Mouse (Mus musculus): ENCODE data around the gene Dido1. TPM values are rescaled to one million over a fixed set of nuclear protein-coding genes. Genes with fewer than 3 reads are reported as not detected.

Dido1 gene
- polyA plus RNA-seq (2021), result 30.8 TPM

DNA sequence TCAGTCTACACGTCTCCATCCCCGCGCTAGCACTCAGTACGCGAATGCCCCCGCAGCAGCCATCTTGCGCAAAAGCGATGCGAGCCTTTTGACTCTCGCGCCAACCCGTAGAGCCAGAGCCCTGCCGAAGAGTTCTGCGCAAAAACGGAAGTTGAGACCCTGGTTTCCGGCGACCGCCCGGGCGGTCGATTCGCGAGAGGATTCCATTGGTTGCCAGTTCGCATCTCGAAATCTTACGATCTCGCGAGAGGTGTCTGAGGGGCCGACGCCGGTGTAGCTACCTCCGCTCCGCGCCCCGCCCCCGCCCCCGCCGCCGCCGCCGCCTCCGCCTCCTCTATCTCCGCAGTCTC, at the start of gene Dido1, which contains the start of gene Gid8:
Gene Dido1, minus strand, starts transcription at position 77 of the 350 bp plus-strand sequence.
Gene Gid8, plus strand, starts transcription at position 195 of the 350 bp plus-strand sequence.
- no peaks in the 10 kb centered on the region for H3K27me3 ChIP-seq
- in situ Hi-C loops (cut with MboI; ENCODE audit: low pct_unique_long_range_greater_than_20kb), result no loop called here
- ATAC-seq (peak; percentile 85), DNase-seq (ENCODE audit: low read depth, low spot score) (peak; percentile 77)
- POLR2A ChIA-PET, result interaction anchor here (0.7 to 1.1 kb wide), 2 partner anchors 129 to 783 kb away, joined by 3 to 5 read pairs; partner anchors contain the start of gene Mrgbp
- TF ChIP-seq CTCF (IDR thresholded peaks at IDR 0.05), result no peak
- CTCF ChIA-PET, result no interaction called here

GRCm38 (mm10) chr2:180758513-180759263, 48.9 kb upstream of the Dido1 start:
- in situ Hi-C loops (cut with MboI; ENCODE audit: low pct_unique_long_range_greater_than_20kb), result loop anchor here (25.0 kb wide), 1 partner anchor 446 kb away; no protein-coding TSS in a partner anchor
- POLR2A ChIA-PET, result no interaction called here
- CTCF ChIA-PET, result interaction anchor here (1.8 kb wide), 1 partner anchor 21 kb away, joined by 5 read pairs; no protein-coding TSS in a partner anchor
- DNase-seq (ENCODE audit: low read depth, low spot score) (no peak), ATAC-seq (no peak)
- no peak for TF ChIP-seq CTCF (IDR thresholded peaks at IDR 0.05)
- peaks cover 23% of the 10 kb centered on the region for H3K27me3 ChIP-seq

DNA sequence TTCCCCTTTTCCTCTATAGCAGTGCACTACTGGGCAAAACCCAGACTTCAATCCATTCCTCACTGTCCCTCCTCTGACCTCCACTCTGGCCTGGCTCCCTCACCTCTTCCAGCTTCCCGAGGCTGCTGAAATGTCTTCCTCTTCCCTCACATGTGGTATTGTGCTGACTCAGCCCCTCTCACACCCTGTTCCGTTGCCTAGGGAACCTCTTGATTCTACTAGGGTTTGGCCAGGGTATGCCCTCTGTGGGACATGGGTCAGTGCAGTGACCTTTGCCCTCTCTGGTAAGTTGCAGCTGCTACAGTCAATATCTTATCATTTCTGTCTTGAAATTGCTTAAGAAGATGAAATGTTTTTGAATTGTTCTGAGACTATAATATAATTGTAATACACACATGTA, 47.0 kb upstream of the Dido1 start:
- CTCF ChIA-PET, result interaction anchor here (1.7 kb wide), 1 partner anchor 10 kb away, joined by 6 read pairs; no protein-coding TSS in a partner anchor
- POLR2A ChIA-PET, result no interaction called here
- in situ Hi-C loops (cut with MboI; ENCODE audit: low pct_unique_long_range_greater_than_20kb), result loop anchor here (25.0 kb wide), 1 partner anchor 444 kb away; no protein-coding TSS in a partner anchor
- ATAC-seq, result no peak
- peaks cover 27% of the 10 kb centered on the region for H3K27me3 ChIP-seq
- DNase-seq (ENCODE audit: low read depth, low spot score), result no peak
- no peak for TF ChIP-seq CTCF (IDR thresholded peaks at IDR 0.05)

DNA sequence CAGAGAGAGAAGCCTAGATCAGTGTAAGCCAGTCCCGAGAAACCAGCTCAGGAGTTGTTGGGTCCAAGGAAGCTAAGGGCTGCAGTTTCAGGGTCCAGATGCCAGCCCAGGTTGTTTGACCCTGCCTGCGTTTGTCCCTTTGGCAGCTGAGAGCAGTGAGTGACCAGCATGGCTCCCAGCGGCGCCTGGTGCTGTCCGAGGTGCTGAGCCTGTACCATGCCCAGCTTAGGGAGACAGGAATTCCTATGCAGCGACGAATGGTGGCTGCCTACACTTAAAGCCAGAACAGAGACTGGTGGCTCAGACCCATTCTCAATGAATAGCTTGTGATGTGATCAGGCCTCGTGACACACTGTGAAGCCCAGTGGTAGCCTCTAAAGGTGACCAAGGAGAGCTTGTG, 46.1 kb upstream of the Dido1 start:
- CTCF ChIA-PET, result interaction anchor here (1.7 kb wide), 1 partner anchor 9 kb away, joined by 6 read pairs; no protein-coding TSS in a partner anchor
- in situ Hi-C loops (cut with MboI; ENCODE audit: low pct_unique_long_range_greater_than_20kb), result loop anchor here (25.0 kb wide), 1 partner anchor 444 kb away; no protein-coding TSS in a partner anchor

GRCm38 (mm10) chr2:180754976-180755688, 45.3 kb upstream of the Dido1 start:
- TF ChIP-seq CTCF (IDR thresholded peaks at IDR 0.05), result no peak
- peaks cover 18% of the 10 kb centered on the region for H3K27me3 ChIP-seq
- DNase-seq (ENCODE audit: low read depth, low spot score) (no peak), ATAC-seq (no peak)
- ChIA-PET CTCF (interaction anchor here (1.7 kb wide), 1 partner anchor 9 kb away, joined by 6 read pairs; no protein-coding TSS in a partner anchor), POLR2A (no interaction called here)
- in situ Hi-C loops (cut with MboI; ENCODE audit: low pct_unique_long_range_greater_than_20kb), result loop anchor here (25.0 kb wide), 1 partner anchor 443 kb away; no protein-coding TSS in a partner anchor

More for the DNA sequence above, 46.1 kb upstream of the Dido1 start:
- DNase-seq (ENCODE audit: low read depth, low spot score), result no peak
- H3K27me3 ChIP-seq, result peaks cover 26% of the 10 kb centered on the region
- ATAC-seq, result peak; percentile 47
- POLR2A ChIA-PET, result no interaction called here
- no peak for TF ChIP-seq CTCF (IDR thresholded peaks at IDR 0.05)

GRCm38 (mm10) chr2:180748904-180749303, 39.1 kb upstream of the Dido1 start:
- ATAC-seq (no peak), DNase-seq (ENCODE audit: low read depth, low spot score) (no peak)
- TF ChIP-seq CTCF (IDR thresholded peaks at IDR 0.05), result no peak
- H3K27me3 ChIP-seq, result peaks cover 9% of the 10 kb centered on the region
- ChIA-PET POLR2A (no interaction called here), CTCF (no interaction called here)
- in situ Hi-C loops (cut with MboI; ENCODE audit: low pct_unique_long_range_greater_than_20kb), result loop anchor here (10.0 kb wide), 1 partner anchor 174 kb away; no protein-coding TSS in a partner anchor

- CTCF ChIA-PET, result interaction anchor here (1.4 to 3.8 kb wide), 3 partner anchors 9 to 165 kb away, joined by 4 to 14 read pairs (median 6); partner anchors contain the start of gene Mrgbp
These were observed 36.9 kb upstream of the Dido1 start for GRCm38 (mm10) chr2:180746569-180747192.

GRCm38 (mm10) chr2:180745248-180745927, 35.6 kb upstream of the Dido1 start:
- POLR2A ChIA-PET, result no interaction called here
- in situ Hi-C loops (cut with MboI; ENCODE audit: low pct_unique_long_range_greater_than_20kb), result loop anchor here (10.0 kb wide), 1 partner anchor 171 kb away; no protein-coding TSS in a partner anchor
- DNase-seq (ENCODE audit: low read depth, low spot score) (peak; percentile 28), ATAC-seq (peak; percentile 75)
- CTCF ChIA-PET, result interaction anchor here (0.6 to 3.8 kb wide), 13 partner anchors 10 to 164 kb away, joined by 3 to 14 read pairs (median 4); partner anchors contain the start of gene Mrgbp
- H3K27me3 ChIP-seq, result peaks cover 20% of the 10 kb centered on the region
- TF ChIP-seq CTCF (IDR thresholded peaks at IDR 0.05), result peak; percentile 99

More at GRCm38 (mm10) chr2:180746569-180747192, 36.9 kb upstream of the Dido1 start:
- DNase-seq (ENCODE audit: low read depth, low spot score) (no peak), ATAC-seq (no peak)
- POLR2A ChIA-PET, result no interaction called here
- peaks cover 14% of the 10 kb centered on the region for H3K27me3 ChIP-seq
- no peak for TF ChIP-seq CTCF (IDR thresholded peaks at IDR 0.05)
- in situ Hi-C loops (cut with MboI; ENCODE audit: low pct_unique_long_range_greater_than_20kb), result loop anchor here (10.0 kb wide), 1 partner anchor 172 kb away; no protein-coding TSS in a partner anchor

- no peak for TF ChIP-seq CTCF (IDR thresholded peaks at IDR 0.05)
- H3K27me3 ChIP-seq, result peaks cover 29% of the 10 kb centered on the region
- ATAC-seq (no peak), DNase-seq (ENCODE audit: low read depth, low spot score) (no peak)
- ChIA-PET CTCF (interaction anchor here (2.5 kb wide), 1 partner anchor 36 kb away, joined by 7 read pairs; no protein-coding TSS in a partner anchor), POLR2A (no interaction called here)
- in situ Hi-C loops (cut with MboI; ENCODE audit: low pct_unique_long_range_greater_than_20kb), result loop anchor here (10.0 kb wide), 1 partner anchor 169 kb away; no protein-coding TSS in a partner anchor
These were observed 33.5 kb upstream of the Dido1 start for GRCm38 (mm10) chr2:180743321-180743720.
